Mouse (Mus musculus) CD4-positive, CD25-positive, alpha-beta regulatory T cell (primary cell): ENCODE results near the gene Pom121. TPM values are rescaled to one million over a fixed set of nuclear protein-coding genes. Genes with fewer than 3 reads are reported as not detected.

Source experiments
- polyA plus RNA-seq: library from polyadenylated mRNA; unstranded; fragments of 100-300 nt; shearing (Covaris generic); gene quantifications from one replicate; pipeline ENCODE4 v1.2.1, GENCODE M21; 2017

The Pom121 gene
- 38.3 TPM for polyA plus RNA-seq

GRCm38 (mm10) chr5:135394004-135394823 lies at the start of gene Pom121:
Gene Pom121 (minus strand): TSS chr5:135394546.

GRCm38 (mm10) chr5:135369787-135370654 lies 24.3 kb downstream of the Pom121 start, which contains the start of gene Nsun5:
Gene Nsun5 (plus strand): TSS chr5:135369953.

GRCm38 (mm10) chr5:135352995-135353394 lies 41.4 kb downstream of the Pom121 start, which contains the start of gene Trim50:
Gene Trim50 (plus strand): TSS chr5:135353295.

GRCm38 (mm10) chr5:135349862-135350261 lies 44.5 kb downstream of the Pom121 start, which contains the start of gene Fkbp6:
Gene Fkbp6 (minus strand): TSS chr5:135350044.

Other genes with a start within 250 kb of the Pom121 start
- gene Tbl2, start 244.9 kb downstream of the Pom121 start, polyA plus RNA-seq = 13.8 TPM
- gene Bcl7b, start 226.3 kb downstream of the Pom121 start, polyA plus RNA-seq = 107 TPM
- gene Baz1b, start 207.3 kb downstream of the Pom121 start, polyA plus RNA-seq = 51.2 TPM
- gene Fzd9, start 143.3 kb downstream of the Pom121 start, polyA plus RNA-seq = not detected
- not detected for gene Fkbp6, start 44.5 kb downstream of the Pom121 start, polyA plus RNA-seq
- gene Trim50, start 41.3 kb downstream of the Pom121 start, polyA plus RNA-seq = not detected
- 46.9 TPM for gene Nsun5, start 24.6 kb downstream of the Pom121 start, polyA plus RNA-seq
- gene Hip1, start 150.6 kb upstream of the Pom121 start, polyA plus RNA-seq = 4.6 TPM
- not detected for gene Ccl26, start 169.0 kb upstream of the Pom121 start, polyA plus RNA-seq
- 0.18 TPM for gene Ccl24, start 178.5 kb upstream of the Pom121 start, polyA plus RNA-seq
- gene Rhbdd2, start 238.1 kb upstream of the Pom121 start, polyA plus RNA-seq = 31.2 TPM